Mouse (Mus musculus) embryonic facial prominence, embryonic 12.5 days (tissue): ENCODE data around the gene Sox6. TPM values are rescaled to one million over a fixed set of nuclear protein-coding genes. Genes with fewer than 3 reads are reported as not detected.

Experiments used
- ATAC-seq: fragments of 200-750 bp; cut with Nextera tagmentation; 2 replicates; pipeline ENCODE4 v1.8.0; 2017; ENCODE audit not compliant: insufficient number of reproducible peaks, insufficient read depth, low FRiP score, low TSS enrichment
- H3K27ac ChIP-seq: fragments of 300-500 bp; sonication (generic); 2 replicates; pipeline ENCODE4 v1.5.1; 2016; ENCODE audit warnings: mild to moderate bottlenecking
- H3K27me3 ChIP-seq: fragments of 300-500 bp; sonication (generic); 2 replicates; pipeline ENCODE4 v1.6.1; 2016; ENCODE audit warnings: mild to moderate bottlenecking, moderate library complexity
- H3K36me3 ChIP-seq: fragments of 300-500 bp; sonication (generic); 2 replicates; pipeline ENCODE4 v1.6.1; 2016; ENCODE audit warnings: mild to moderate bottlenecking
- H3K4me1 ChIP-seq: fragments of 300-500 bp; sonication (generic); 2 replicates; pipeline ENCODE4 v1.6.1; 2016
- H3K4me2 ChIP-seq: fragments of 300-500 bp; sonication (generic); replicated peaks from 2 replicates; pipeline ENCODE4 v1.6.1; 2016; ENCODE audit warnings: mild to moderate bottlenecking, moderate library complexity
- H3K4me3 ChIP-seq: fragments of 300-500 bp; sonication (generic); 2 replicates; pipeline ENCODE4 v1.5.1; 2016; ENCODE audit warnings: mild to moderate bottlenecking
- H3K9ac ChIP-seq: fragments of 300-500 bp; sonication (generic); 2 replicates; pipeline ENCODE4 v1.6.1; 2016; ENCODE audit warnings: mild to moderate bottlenecking, moderate library complexity
- H3K9me3 ChIP-seq: fragments of 300-500 bp; sonication (generic); 2 replicates; pipeline ENCODE4 v1.6.1; 2016; ENCODE audit warnings: mild to moderate bottlenecking, moderate library complexity
- WGBS: fragments of 180-500 bp; shearing (Covaris S2); methylation state at CpG from one replicate; pipeline ENCODE4 v1.1.7; 2016; 5-methylcytosine and 5-hydroxymethylcytosine counted together
- polyA plus RNA-seq: library from polyadenylated mRNA; unstranded; fragments of >200 nt; fragmentation: Nextera tagmentation; extraction: Ambion mirVana; gene quantifications from 2 replicates; pipeline ENCODE4 v1.2.1, GENCODE M21; 2016

Sox6 gene
- polyA plus RNA-seq, 1 experiment from 2014 or later: 53.7 TPM

- Histone ChIP-seq H3K4me1 (no peaks in the 10 kb centered on the region), H3K9me3 (no peaks in the 10 kb centered on the region), H3K27me3 (no peaks in the 10 kb centered on the region), H3K36me3 (no peaks in the 10 kb centered on the region), H3K4me3 (no peak overlapping the region), H3K4me2 (no peak overlapping the region), H3K27ac (no peak overlapping the region), H3K9ac (no peak overlapping the region)
- WGBS: 78% methylated on average over 8 of the region's 8 CpGs
- no peak for ATAC-seq
These were observed 272.3 kb downstream of the Sox6 start for GRCm38 (mm10) chr7:115766316-115766715.

DNA sequence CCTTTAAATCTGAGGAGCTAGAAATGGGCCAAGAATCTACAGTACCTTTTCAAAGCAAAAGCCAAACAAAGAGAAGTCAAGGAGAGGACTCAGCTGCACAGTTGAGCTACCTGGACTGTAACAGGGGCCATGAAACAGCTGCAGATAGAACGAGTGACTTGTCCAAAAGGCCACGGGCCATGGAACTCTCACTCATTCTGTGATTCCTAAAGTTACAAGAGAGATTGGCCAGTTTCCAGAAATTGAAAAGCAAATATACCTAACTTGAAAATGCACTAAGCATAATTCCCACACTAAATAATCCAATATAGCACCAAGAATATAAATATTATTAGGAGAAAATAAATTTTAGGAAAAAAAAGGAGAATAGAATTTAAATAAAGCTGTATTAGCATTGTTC, 274.7 kb downstream of the Sox6 start:
- H3K9ac ChIP-seq: no peak overlapping the region
- H3K4me1 ChIP-seq: no peaks in the 10 kb centered on the region
- no peaks in the 10 kb centered on the region for H3K36me3 ChIP-seq
- no peaks in the 10 kb centered on the region for H3K9me3 ChIP-seq
- H3K27ac ChIP-seq: no peak overlapping the region
- H3K4me2 ChIP-seq: no peak overlapping the region
- no peaks in the 10 kb centered on the region for H3K27me3 ChIP-seq
- no peak for ATAC-seq
- H3K4me3 ChIP-seq: no peak overlapping the region
- 59% methylated on average over 2 of the region's 2 CpGs for WGBS

GRCm38 (mm10) chr7:115758172-115758571, 280.4 kb downstream of the Sox6 start:
- H3K36me3 ChIP-seq: no peaks in the 10 kb centered on the region
- no peak for ATAC-seq
- H3K4me3 ChIP-seq: no peak overlapping the region
- no peak overlapping the region for H3K27ac ChIP-seq
- WGBS: 44% methylated on average over 1 of the region's 1 CpGs
- no peaks in the 10 kb centered on the region for H3K4me1 ChIP-seq
- no peak overlapping the region for H3K4me2 ChIP-seq
- H3K9me3 ChIP-seq: no peaks in the 10 kb centered on the region
- no peak overlapping the region for H3K9ac ChIP-seq
- H3K27me3 ChIP-seq: no peaks in the 10 kb centered on the region

DNA sequence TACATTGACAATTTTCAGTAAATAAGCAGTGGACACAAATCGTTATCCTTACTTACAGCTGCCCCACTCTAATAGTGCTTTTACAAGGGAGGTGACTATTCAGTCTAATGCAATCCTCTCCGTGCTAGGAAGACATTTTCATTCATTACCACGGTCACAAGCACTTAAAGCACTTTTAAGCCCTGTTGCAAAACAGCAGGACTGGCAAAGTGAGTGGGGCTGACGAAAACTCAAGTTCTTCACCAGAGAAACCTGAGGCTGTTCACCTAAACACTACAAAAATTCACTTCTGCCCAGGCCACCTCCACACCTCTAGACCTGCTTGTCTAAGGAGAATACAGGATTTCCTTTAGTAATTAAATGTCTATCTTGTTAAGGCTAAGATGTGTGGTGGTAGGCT, 283.3 kb downstream of the Sox6 start:
- no peak overlapping the region for H3K9ac ChIP-seq
- WGBS: 65% methylated on average over 4 of the region's 4 CpGs
- H3K27me3 ChIP-seq: no peaks in the 10 kb centered on the region
- no peaks in the 10 kb centered on the region for H3K9me3 ChIP-seq
- no peaks in the 10 kb centered on the region for H3K36me3 ChIP-seq
- H3K27ac ChIP-seq: no peak overlapping the region
- peaks cover 20% of the 10 kb centered on the region; the same call in 1 of the 2 replicates for H3K4me1 ChIP-seq
- H3K4me3 ChIP-seq: no peak overlapping the region
- ATAC-seq: no peak
- H3K4me2 ChIP-seq: no peak overlapping the region

- Histone ChIP-seq H3K4me3 (no peak overlapping the region), H3K9me3 (no peaks in the 10 kb centered on the region), H3K27ac (no peak overlapping the region), H3K36me3 (no peaks in the 10 kb centered on the region), H3K9ac (no peak overlapping the region), H3K4me2 (no peak overlapping the region), H3K27me3 (no peaks in the 10 kb centered on the region), H3K4me1 (peaks cover 22% of the 10 kb centered on the region; the same call in 1 of the 2 replicates)
- WGBS: 79% methylated on average over 7 of the region's 7 CpGs
- ATAC-seq: no peak
These were observed 284.4 kb downstream of the Sox6 start for GRCm38 (mm10) chr7:115754216-115754615.

DNA sequence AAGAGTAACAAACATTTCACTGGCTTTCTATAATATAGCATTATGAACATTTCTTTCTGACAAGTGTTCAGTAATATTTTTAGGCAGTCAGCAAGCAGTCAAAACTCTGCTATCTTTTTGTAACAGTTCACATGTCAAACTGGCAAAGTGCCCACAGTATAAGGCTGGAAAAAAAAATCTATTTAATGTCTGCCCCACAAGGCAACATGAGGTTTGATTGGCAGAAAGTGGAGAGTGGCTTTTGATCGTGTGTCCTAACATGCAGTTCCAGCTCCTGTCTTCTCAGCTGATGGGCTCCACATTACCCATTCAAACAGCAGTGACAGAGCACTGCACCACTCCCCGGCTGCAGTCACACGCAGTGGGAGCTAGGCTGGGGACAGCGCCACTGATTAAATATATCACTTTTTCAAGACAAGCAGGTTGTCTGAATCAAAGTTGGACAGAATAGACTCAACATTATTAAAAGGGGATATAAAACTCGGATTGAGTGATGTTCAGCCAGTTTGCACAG, 286.4 kb downstream of the Sox6 start:
- Histone ChIP-seq H3K9ac (no peak overlapping the region), H3K4me1 (peaks cover 22% of the 10 kb centered on the region; the same call in 1 of the 2 replicates), H3K36me3 (no peaks in the 10 kb centered on the region), H3K4me2 (no peak overlapping the region), H3K4me3 (no peak overlapping the region), H3K27me3 (no peaks in the 10 kb centered on the region), H3K27ac (no peak overlapping the region), H3K9me3 (no peaks in the 10 kb centered on the region)
- ATAC-seq: no peak
- WGBS: 36% methylated on average over 5 of the region's 5 CpGs

GRCm38 (mm10) chr7:115751083-115751482, 287.5 kb downstream of the Sox6 start:
- H3K4me2 ChIP-seq: no peak overlapping the region
- H3K9ac ChIP-seq: no peak overlapping the region
- WGBS: 17% methylated on average over 3 of the region's 3 CpGs
- H3K9me3 ChIP-seq: no peaks in the 10 kb centered on the region
- no peak for ATAC-seq
- H3K36me3 ChIP-seq: no peaks in the 10 kb centered on the region
- no peaks in the 10 kb centered on the region for H3K27me3 ChIP-seq
- no peak overlapping the region for H3K27ac ChIP-seq
- peaks cover 22% of the 10 kb centered on the region; the same call in 1 of the 2 replicates for H3K4me1 ChIP-seq
- no peak overlapping the region for H3K4me3 ChIP-seq

- WGBS: 23% methylated on average over 8 of the region's 8 CpGs
- Histone ChIP-seq H3K9ac (no peak overlapping the region), H3K9me3 (no peaks in the 10 kb centered on the region), H3K4me1 (peaks cover 22% of the 10 kb centered on the region; the same call in 1 of the 2 replicates), H3K4me3 (no peak overlapping the region), H3K27me3 (no peaks in the 10 kb centered on the region), H3K27ac (no peak overlapping the region), H3K36me3 (no peaks in the 10 kb centered on the region), H3K4me2 (no peak overlapping the region)
- no peak for ATAC-seq
These were observed 288.2 kb downstream of the Sox6 start for GRCm38 (mm10) chr7:115750275-115750825.

DNA sequence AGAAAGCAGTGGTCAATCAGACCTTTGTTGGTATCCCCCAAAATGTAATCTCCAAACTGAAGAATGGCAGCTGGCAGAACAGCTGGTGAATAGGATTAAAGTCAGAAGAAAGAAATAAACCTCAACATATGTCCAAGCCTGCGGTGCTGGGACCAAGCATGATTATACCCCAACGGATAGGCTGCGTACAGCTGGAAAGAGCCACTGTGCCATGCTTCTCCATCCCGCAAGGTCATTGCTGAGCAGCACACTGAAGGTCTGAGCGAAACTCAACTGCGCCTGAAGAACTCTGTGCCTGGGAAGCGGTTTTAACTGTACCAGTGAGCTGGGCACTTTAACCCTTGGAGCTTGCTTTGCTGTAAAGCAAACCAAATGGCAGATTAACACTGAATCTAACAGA, 291.1 kb downstream of the Sox6 start:
- H3K27me3 ChIP-seq: no peaks in the 10 kb centered on the region
- WGBS: 67% methylated on average over 7 of the region's 7 CpGs
- no peak overlapping the region for H3K4me2 ChIP-seq
- no peak overlapping the region for H3K4me3 ChIP-seq
- no peak overlapping the region for H3K27ac ChIP-seq
- no peak overlapping the region for H3K9ac ChIP-seq
- ATAC-seq: no peak
- H3K4me1 ChIP-seq: peaks cover 22% of the 10 kb centered on the region; the same call in 1 of the 2 replicates
- H3K36me3 ChIP-seq: no peaks in the 10 kb centered on the region
- H3K9me3 ChIP-seq: no peaks in the 10 kb centered on the region

DNA sequence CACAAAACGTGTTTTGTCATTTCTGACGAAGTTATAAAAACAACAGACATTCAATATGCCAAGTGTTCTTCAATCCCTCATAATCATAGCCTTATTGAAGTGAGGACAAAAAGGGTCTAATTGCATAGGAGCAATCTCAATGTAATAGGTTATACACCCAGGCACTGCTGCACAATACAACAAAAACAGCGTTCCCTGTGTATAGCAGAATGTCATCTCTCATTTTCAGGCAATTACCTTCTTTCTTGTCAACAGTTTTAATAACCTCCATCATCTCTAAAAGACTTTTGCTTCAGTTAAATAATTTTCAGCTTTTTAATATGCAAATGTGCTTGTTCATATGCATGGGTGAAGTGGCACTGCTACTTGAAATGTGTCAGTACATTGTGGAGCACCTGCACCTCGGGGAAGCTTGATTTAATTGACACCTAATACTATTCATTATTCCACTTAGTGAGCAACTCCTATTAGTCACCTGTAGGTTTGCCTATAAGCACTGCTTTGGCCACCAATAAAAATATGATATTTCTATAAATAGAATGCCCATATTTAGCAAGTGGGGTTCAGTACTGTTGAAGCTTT, 292.8 kb downstream of the Sox6 start:
- Histone ChIP-seq H3K36me3 (no peaks in the 10 kb centered on the region), H3K4me2 (no peak overlapping the region), H3K4me1 (peaks cover 7% of the 10 kb centered on the region; the same call in 1 of the 2 replicates), H3K27me3 (no peaks in the 10 kb centered on the region), H3K9ac (no peak overlapping the region), H3K9me3 (no peaks in the 10 kb centered on the region), H3K27ac (no peak overlapping the region), H3K4me3 (no peak overlapping the region)
- 71% methylated on average over 4 of the region's 4 CpGs for WGBS
- no peak for ATAC-seq

GRCm38 (mm10) chr7:115734137-115734536, 304.5 kb downstream of the Sox6 start:
- Histone ChIP-seq H3K4me2 (no peak overlapping the region), H3K36me3 (no peaks in the 10 kb centered on the region), H3K4me1 (no peaks in the 10 kb centered on the region; the same call in 1 of the 2 replicates), H3K9ac (no peak overlapping the region), H3K9me3 (no peaks in the 10 kb centered on the region), H3K27ac (no peak overlapping the region), H3K27me3 (no peaks in the 10 kb centered on the region), H3K4me3 (no peak overlapping the region)
- no peak for ATAC-seq
- WGBS: 60% methylated on average over 7 of the region's 7 CpGs

DNA sequence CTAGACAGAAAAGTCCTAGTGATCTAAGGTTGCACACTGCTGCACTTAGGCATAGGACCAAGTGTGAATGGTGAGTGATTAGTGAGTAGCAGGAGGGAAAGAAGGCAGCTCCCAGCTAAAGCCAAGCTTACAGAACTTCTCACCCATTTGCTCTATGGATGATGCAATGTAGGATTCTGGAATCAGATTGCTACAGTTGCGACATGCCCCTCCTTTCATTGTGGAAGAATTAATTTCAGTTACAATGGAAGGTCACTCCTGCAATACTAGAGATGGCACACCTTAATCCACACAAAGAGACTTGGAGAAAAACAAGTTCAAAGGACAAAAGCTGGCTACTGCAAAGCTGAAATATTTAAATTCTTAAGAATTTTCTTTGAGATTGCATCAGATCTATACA, 305.8 kb downstream of the Sox6 start:
- no peaks in the 10 kb centered on the region for H3K27me3 ChIP-seq
- no peak for ATAC-seq
- H3K27ac ChIP-seq: no peak overlapping the region
- no peak overlapping the region for H3K9ac ChIP-seq
- H3K9me3 ChIP-seq: no peaks in the 10 kb centered on the region
- no peak overlapping the region for H3K4me2 ChIP-seq
- WGBS: 69% methylated on average over 1 of the region's 1 CpGs
- H3K4me3 ChIP-seq: no peak overlapping the region
- H3K4me1 ChIP-seq: no peaks in the 10 kb centered on the region; the same call in 1 of the 2 replicates
- no peaks in the 10 kb centered on the region for H3K36me3 ChIP-seq
